Mouse (Mus musculus) cerebellum, postnatal 14 days (tissue): ENCODE data around the gene Rfx2.

Experiments used
- DNase-seq, 2 experiments: peaks; one replicate each; pipeline ENCODE4 v3.0.0; 2021; ENCODE audit warnings: mixed read lengths in 2 of 2

Rfx2 gene

GRCm38 (mm10) chr17:56751404-56752072 is 79.3 kb downstream of the Rfx2 start:
- DNase-seq = no peak

DNA sequence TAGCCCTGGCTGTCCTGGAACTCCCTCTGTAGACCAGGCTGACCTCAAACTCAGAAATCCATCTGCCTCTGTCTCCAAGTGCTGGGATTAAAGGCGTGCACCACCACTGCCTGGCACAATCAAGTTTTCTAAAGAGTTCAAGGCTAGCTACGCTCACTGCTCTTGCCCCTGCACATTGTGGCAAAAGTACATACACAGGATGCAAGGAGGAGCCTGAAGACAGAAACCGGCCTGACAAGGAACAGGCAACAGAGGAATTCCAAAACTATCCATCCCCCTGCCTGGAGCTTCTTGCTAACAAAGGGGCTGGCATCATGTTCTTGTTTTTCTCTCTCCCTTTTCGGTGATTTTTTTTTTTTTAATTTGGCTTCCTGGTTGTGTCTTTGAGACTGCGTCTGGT is 86.6 kb downstream of the Rfx2 start:
- no peak for DNase-seq

GRCm38 (mm10) chr17:56740788-56741160 is 90.0 kb downstream of the Rfx2 start:
- no peak for DNase-seq

DNA sequence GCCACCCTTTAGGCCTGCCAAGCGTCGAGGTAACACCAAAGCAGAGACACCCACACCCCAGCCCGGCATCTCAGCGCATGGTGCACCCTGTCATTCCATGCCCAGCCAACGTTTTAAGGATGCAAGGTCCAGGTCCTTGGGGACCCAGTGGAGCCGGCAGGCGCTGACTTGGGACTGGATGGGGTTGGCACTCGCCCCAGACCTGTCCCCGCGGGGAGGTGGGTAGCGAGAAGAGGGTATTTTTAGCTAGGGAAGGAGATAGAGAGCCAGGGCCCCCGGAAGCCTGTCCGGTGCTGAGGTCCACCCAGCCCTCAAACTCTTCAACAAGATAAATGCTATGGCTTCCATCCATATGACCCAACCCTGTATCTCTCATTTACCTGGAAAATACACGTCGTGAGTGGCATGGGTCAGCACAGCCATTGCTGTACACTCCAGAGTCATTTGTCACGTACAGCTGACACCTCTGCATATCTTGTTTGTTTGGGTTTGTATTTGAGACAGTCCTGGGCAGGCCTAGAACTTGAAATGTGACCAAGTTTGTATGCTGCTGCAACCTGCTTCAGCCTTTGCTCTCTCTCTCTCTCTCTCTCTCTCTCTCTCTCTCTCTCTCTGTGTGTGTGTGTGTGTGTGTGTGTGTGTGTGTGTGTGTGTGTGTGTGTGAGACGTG is 90.6 kb downstream of the Rfx2 start:
- no peak for DNase-seq

DNA sequence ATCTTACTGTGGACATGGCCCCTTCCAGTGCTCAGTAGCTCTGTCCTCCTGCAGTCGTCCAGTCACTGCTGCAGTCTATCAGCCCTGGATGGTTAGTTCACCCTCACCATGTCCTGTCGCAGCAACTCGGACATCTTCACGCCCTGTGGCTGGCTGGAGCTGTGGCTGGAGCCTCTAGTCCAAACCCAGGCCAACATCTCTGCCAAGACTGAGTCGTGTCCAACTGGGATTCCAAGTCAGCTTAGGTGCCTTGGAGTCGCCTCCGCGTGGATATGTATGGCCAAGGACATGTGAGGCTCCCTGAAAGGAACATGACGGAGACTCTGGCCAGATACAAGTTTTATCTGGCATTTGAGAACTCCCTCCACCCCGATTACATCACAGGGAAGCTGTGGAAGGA is 92.6 kb downstream of the Rfx2 start:
- DNase-seq = no peak

GRCm38 (mm10) chr17:56736534-56736933 is 94.3 kb downstream of the Rfx2 start:
- no peak for DNase-seq

GRCm38 (mm10) chr17:56729656-56730055 is 101.2 kb downstream of the Rfx2 start:
- no peak for DNase-seq

GRCm38 (mm10) chr17:56729151-56729550 is 101.7 kb downstream of the Rfx2 start:
- DNase-seq = peak; percentile 76 to 80

DNA sequence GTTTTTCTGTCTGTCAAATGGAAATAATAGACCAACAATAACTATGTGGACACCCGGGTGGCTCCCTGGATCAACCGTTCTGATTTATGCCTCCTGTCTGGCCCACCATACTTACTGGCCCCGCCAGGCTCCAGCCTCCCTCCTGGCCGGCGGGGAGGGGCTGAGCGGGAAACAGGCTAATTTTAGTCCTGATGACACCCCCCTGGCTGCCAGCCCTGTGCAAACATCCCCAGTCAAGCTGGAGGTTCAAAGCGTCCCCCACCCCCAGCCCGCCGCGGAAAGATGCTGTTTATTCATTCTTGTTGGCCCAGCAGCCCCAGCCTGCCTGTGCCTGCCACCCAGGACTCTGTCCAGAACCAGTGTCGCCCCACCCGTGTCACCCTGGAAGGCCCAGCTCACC is 102.7 kb downstream of the Rfx2 start:
- DNase-seq = peak in 1 of 2 experiments; percentile 23

DNA sequence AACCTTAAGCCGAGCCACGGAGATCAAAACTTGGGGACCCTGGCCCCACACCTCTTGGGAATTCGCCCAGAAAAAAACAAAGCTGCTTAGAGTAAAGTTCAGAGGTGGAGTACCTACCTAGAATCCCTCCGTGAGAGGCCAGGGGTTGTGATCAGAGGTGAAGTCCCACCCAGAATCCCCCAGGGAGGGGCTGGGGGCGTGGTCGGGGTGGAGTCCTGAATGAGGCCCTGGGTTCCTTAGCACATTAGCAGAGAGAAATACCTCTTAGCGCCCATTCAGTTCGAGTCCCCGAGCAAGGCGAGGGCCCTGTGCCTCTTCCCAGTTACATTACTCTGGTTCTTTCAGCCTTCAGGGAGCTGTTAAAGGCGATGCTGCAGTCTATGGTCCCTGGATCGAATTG is 103.2 kb downstream of the Rfx2 start:
- peak; percentile 15 to 30 for DNase-seq

DNA sequence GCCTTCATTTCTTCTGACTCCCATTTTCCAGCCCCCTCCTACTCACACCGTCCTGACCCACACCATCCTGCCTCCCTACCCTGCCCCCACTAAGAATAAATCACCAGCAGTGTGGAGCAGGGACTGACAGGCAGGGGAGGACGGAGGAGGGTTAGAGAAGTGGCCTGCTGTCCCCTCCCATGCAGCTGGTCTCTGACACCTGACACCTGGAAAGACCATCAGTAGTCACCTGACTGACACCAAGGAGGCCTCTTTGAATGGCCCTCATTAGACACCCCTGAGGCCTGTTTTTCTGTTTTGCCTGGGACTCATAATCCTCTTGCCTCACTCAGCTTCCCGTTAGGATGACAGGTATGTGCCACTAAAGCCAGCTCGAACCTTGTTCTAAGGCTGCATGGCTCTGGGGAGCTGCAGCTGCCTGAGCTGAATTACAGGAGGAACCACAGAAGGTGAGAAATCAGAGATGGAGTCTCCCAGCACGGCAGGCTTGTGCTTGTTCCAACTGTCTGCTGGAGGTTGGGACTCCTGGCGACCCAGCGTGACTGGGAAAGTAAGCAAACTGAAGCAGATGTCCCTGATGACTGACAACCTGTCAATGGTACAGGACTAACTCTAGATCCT is 103.7 kb downstream of the Rfx2 start:
- DNase-seq = peak in 1 of 2 experiments; percentile 8
